Mouse (Mus musculus): ENCODE measurements around the gene Scaper. TPM values are rescaled to one million over a fixed set of nuclear protein-coding genes. Genes with fewer than 3 reads are reported as not detected.

Gene Scaper
- total and polyA plus RNA-seq, 3 experiments = 2.9 to 12.3 (median 10.9) TPM

- DNase-seq = no peak
Observed at GRCm38 (mm10) chr9:55608701-55609531, 329.0 kb downstream of the Scaper start.

GRCm38 (mm10) chr9:55598594-55598993, 339.3 kb downstream of the Scaper start:
- no peak for DNase-seq

GRCm38 (mm10) chr9:55586141-55586540, 351.8 kb downstream of the Scaper start:
- no peak for DNase-seq

GRCm38 (mm10) chr9:55581414-55581813, 356.5 kb downstream of the Scaper start:
- no peak for DNase-seq

GRCm38 (mm10) chr9:55576571-55576970, 361.3 kb downstream of the Scaper start:
- no peak for DNase-seq

- DNase-seq = no peak
Observed at GRCm38 (mm10) chr9:55571071-55571470, 366.8 kb downstream of the Scaper start.

GRCm38 (mm10) chr9:55568466-55569159, 369.3 kb downstream of the Scaper start:
- peak; percentile 20 for DNase-seq

GRCm38 (mm10) chr9:55560960-55561359, 377.0 kb downstream of the Scaper start:
- DNase-seq = no peak

GRCm38 (mm10) chr9:55554986-55555385, 382.9 kb downstream of the Scaper start:
- no peak for DNase-seq

GRCm38 (mm10) chr9:55549302-55549890, 388.5 kb downstream of the Scaper start:
- no peak for DNase-seq

GRCm38 (mm10) chr9:55548871-55549270, 389.0 kb downstream of the Scaper start:
- no peak for DNase-seq

- peak; percentile 75 for DNase-seq
Observed at GRCm38 (mm10) chr9:55546176-55547010, 391.5 kb downstream of the Scaper start.

- DNase-seq = peak; percentile 44
Observed at GRCm38 (mm10) chr9:55545556-55546175, 392.3 kb downstream of the Scaper start.

GRCm38 (mm10) chr9:55544861-55545555, 392.9 kb downstream of the Scaper start:
- peak; percentile 42 for DNase-seq

- peak; percentile 52 for DNase-seq
Observed at GRCm38 (mm10) chr9:55543703-55544401, 394.1 kb downstream of the Scaper start.

GRCm38 (mm10) chr9:55543336-55543702, 394.6 kb downstream of the Scaper start:
- DNase-seq = no peak

- DNase-seq = peak; percentile 10
Observed at GRCm38 (mm10) chr9:55542366-55543325, 395.3 kb downstream of the Scaper start.

- DNase-seq = peak; percentile 60
Observed at GRCm38 (mm10) chr9:55541681-55542365, 396.1 kb downstream of the Scaper start.

Measured in adrenal gland, adult 2 months (tissue).